Mouse (Mus musculus) forebrain, embryonic 16.5 days (tissue): ENCODE measurements around the gene Fgd4. TPM values are rescaled to one million over a fixed set of nuclear protein-coding genes. Genes with fewer than 3 reads are reported as not detected.
"Not testable (repeated sequence)": the region's sequence is repeated elsewhere in the genome, so short reads cannot be mapped to it uniquely, and the experiment has no call there.

Experiments used
- ATAC-seq: fragments of 200-750 bp; cut with Nextera tagmentation; 2 replicates; pipeline ENCODE4 v1.8.0; 2017; ENCODE audit warnings: mild to moderate bottlenecking, moderate library complexity
- H3K27ac ChIP-seq: fragments of 300-500 bp; sonication (generic); 2 replicates; pipeline ENCODE4 v1.5.1; 2014; ENCODE audit warnings: low read length, control low read depth
- H3K27me3 ChIP-seq: fragments of 300-500 bp; sonication (generic); replicated peaks from 2 replicates; pipeline ENCODE4 v1.6.1; 2014; ENCODE audit warnings: low read length; ENCODE audit not compliant: control insufficient read depth, insufficient read depth
- H3K36me3 ChIP-seq: fragments of 300-500 bp; sonication (generic); 2 replicates; pipeline ENCODE4 v1.6.1; 2014; ENCODE audit not compliant: control insufficient read depth, insufficient read depth
- H3K4me1 ChIP-seq: fragments of 300-500 bp; sonication (generic); replicated peaks from 2 replicates; pipeline ENCODE4 v1.6.1; 2014; ENCODE audit warnings: low read length; ENCODE audit not compliant: control insufficient read depth, insufficient read depth
- H3K4me2 ChIP-seq: fragments of 300-500 bp; sonication (generic); 2 replicates; pipeline ENCODE4 v1.6.1; 2014; ENCODE audit warnings: mild to moderate bottlenecking, low read length, control low read depth
- H3K4me3 ChIP-seq: fragments of 300-500 bp; sonication (generic); replicated peaks from 2 replicates; pipeline ENCODE4 v1.5.1; 2014; ENCODE audit warnings: mild to moderate bottlenecking, low read length, control low read depth
- H3K9ac ChIP-seq: fragments of 300-500 bp; sonication (generic); replicated peaks from 2 replicates; pipeline ENCODE4 v1.6.1; 2014; ENCODE audit warnings: low read depth, low read length, control low read depth
- H3K9me3 ChIP-seq: fragments of 300-500 bp; sonication (generic); 2 replicates; pipeline ENCODE4 v1.6.1; 2016; ENCODE audit warnings: low read length; ENCODE audit not compliant: control insufficient read depth
- WGBS: fragments of 180-500 bp; shearing (Covaris S2); extraction: QIAGEN DNeasy Blood & Tissue Kit; methylation state at CpG from one replicate; pipeline ENCODE4 v1.1.7; 2014; 5-methylcytosine and 5-hydroxymethylcytosine counted together
- polyA plus RNA-seq: library from polyadenylated mRNA; unstranded; fragments of >200 nt; fragmentation: Nextera tagmentation; extraction: Ambion mirVana; gene quantifications from 2 replicates; pipeline ENCODE4 v1.2.1, GENCODE M21; 2015

The Fgd4 gene
- polyA plus RNA-seq, 1 experiment from 2014 or later = 28.8 TPM

DNA sequence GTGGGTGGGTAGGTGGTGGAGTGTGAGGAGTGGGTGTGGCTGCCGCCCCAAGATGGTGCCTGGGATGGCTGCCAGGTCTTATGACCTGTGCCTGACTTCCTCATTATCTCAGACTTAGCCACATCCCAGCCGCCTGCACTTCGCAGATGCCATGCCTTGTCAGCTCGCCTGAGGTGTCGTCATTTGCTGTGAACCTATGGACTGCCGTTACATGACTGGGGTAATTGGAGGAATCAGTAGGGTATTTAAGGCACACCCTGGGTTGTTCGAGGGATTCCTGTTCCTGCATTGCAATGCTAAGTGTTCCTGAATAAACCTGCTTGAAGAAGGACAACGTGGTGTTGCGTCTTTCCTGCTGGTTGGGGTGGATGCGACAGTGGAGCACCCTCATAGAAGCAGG is 126.9 kb downstream of the Fgd4 start:
- ATAC-seq, H3K9ac ChIP-seq, H3K4me2 ChIP-seq, H3K9me3 ChIP-seq, H3K4me1 ChIP-seq, H3K27ac ChIP-seq, H3K4me3 ChIP-seq, H3K27me3 ChIP-seq: not testable (repeated sequence)
- H3K36me3 ChIP-seq = peaks cover 13% of the 10 kb centered on the region
- 84% methylated on average over 10 of the region's 10 CpGs for WGBS

- no peak overlapping the region for H3K4me2 ChIP-seq
- H3K9ac ChIP-seq = no peak overlapping the region
- 94% methylated on average over 1 of the region's 1 CpGs for WGBS
- no peak for ATAC-seq
- H3K27me3 ChIP-seq = no peaks in the 10 kb centered on the region
- H3K4me1 ChIP-seq = no peaks in the 10 kb centered on the region
- H3K27ac ChIP-seq = no peak overlapping the region
- H3K36me3 ChIP-seq = peaks cover 12% of the 10 kb centered on the region
- H3K4me3 ChIP-seq = no peak overlapping the region
- no peaks in the 10 kb centered on the region for H3K9me3 ChIP-seq
Observed at GRCm38 (mm10) chr16:16450021-16450420, 150.3 kb downstream of the Fgd4 start.

GRCm38 (mm10) chr16:16438436-16438835 is 161.9 kb downstream of the Fgd4 start:
- WGBS = 83% methylated on average over 1 of the region's 1 CpGs
- no peaks in the 10 kb centered on the region for H3K4me1 ChIP-seq
- no peaks in the 10 kb centered on the region for H3K27me3 ChIP-seq
- no peak for ATAC-seq
- peaks cover 7% of the 10 kb centered on the region for H3K36me3 ChIP-seq
- H3K9me3 ChIP-seq = no peaks in the 10 kb centered on the region
- no peak overlapping the region for H3K9ac ChIP-seq
- H3K4me2 ChIP-seq = no peak overlapping the region
- H3K27ac ChIP-seq = no peak overlapping the region
- no peak overlapping the region for H3K4me3 ChIP-seq

GRCm38 (mm10) chr16:16422456-16422855 is 177.9 kb downstream of the Fgd4 start:
- ATAC-seq = no peak
- Histone ChIP-seq H3K27me3 (no peaks in the 10 kb centered on the region), H3K27ac (no peak overlapping the region), H3K9ac (no peak overlapping the region), H3K36me3 (peaks cover 27% of the 10 kb centered on the region), H3K4me2 (no peak overlapping the region), H3K4me1 (no peaks in the 10 kb centered on the region), H3K9me3 (no peaks in the 10 kb centered on the region), H3K4me3 (no peak overlapping the region)
- 99% methylated on average over 2 of the region's 2 CpGs for WGBS

- not testable (repeated sequence) for H3K4me1 ChIP-seq, H3K4me2 ChIP-seq, H3K36me3 ChIP-seq, H3K9me3 ChIP-seq, H3K9ac ChIP-seq, H3K4me3 ChIP-seq, ATAC-seq, H3K27ac ChIP-seq, H3K27me3 ChIP-seq
- 72% methylated on average over 8 of the region's 9 CpGs for WGBS
Observed at GRCm38 (mm10) chr16:16367217-16367616, 233.1 kb downstream of the Fgd4 start.

Other genes starting within 250 kb of the Fgd4 start
- gene Dnm1l, start 241.6 kb downstream of the Fgd4 start, polyA plus RNA-seq = 101 and 102 TPM in 2 replicates
- not detected in 2 replicates for gene Olfr19, start 75.9 kb upstream of the Fgd4 start, polyA plus RNA-seq
- 10.3 and 12.5 TPM in 2 replicates for gene Spag6l, start 228.9 kb upstream of the Fgd4 start, polyA plus RNA-seq